Mouse (Mus musculus) heart, adult 2 months (tissue): Measurements from ENCODE around the gene Trhde.

Experiments
- CTCF ChIP-seq: fragments of 200-600 bp; IDR thresholded peaks from 2 replicates; pipeline ENCODE4 v1.8.1; 2022; ENCODE audit warnings: antibody characterized with exemption, mild to moderate bottlenecking, moderate library complexity
- EP300 ChIP-seq: fragments of 200-500 bp; IDR thresholded peaks from 2 replicates; pipeline ENCODE4 v1.6.1; 2011; ENCODE audit warnings: low read depth, low read length, control low read depth; ENCODE audit not compliant: insufficient read depth
- POLR2A ChIP-seq: fragments of 200-500 bp; IDR thresholded peaks from 2 replicates; pipeline ENCODE4 v1.6.1; 2011; ENCODE audit warnings: mild to moderate bottlenecking, low read depth, low read length, control low read depth; ENCODE audit not compliant: insufficient read depth

GRCm38 (mm10) chr10:114362631-114363030, 439.5 kb downstream of the Trhde start:
- TF ChIP-seq CTCF (no peak), POLR2A (no peak), EP300 (no peak)
